Mouse (Mus musculus) thymus, adult 18-20 months (tissue): Measurements from ENCODE around the gene Mapk14.
"Not testable (repeated sequence)": the region's sequence is repeated elsewhere in the genome, so short reads cannot be mapped to it uniquely, and the experiment has no call there.

Source experiments
- DNase-seq, 2 experiments: peaks; one replicate each; pipeline ENCODE4 v3.0.0; 2022; ENCODE audit warnings: mixed read lengths in 2 of 2

The Mapk14 gene

DNA sequence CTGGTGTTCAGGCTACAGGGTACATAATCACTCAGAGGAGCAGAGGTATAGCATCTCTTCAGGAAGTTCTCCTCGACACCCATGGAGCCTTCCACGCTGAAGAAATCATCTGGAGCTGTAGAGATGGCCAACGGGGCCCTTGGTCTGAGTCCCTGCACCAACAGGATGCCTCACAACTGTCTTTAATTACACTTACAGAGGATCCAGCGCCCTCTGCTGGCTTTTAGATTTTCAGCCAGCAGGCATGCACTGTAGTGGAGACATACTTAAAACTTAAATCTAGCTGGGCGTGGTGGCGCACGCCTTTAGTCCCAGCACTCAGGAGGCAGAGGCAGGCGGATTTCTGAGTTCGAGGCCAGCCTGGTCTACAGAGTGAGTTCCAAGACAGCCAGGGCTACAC lies 52.8 kb downstream of the Mapk14 start:
- DNase-seq, result no peak

GRCm38 (mm10) chr17:28745773-28746172 lies 54.6 kb downstream of the Mapk14 start:
- DNase-seq, result no peak

GRCm38 (mm10) chr17:28748001-28748400 lies 56.9 kb downstream of the Mapk14 start:
- DNase-seq, result no peak

DNA sequence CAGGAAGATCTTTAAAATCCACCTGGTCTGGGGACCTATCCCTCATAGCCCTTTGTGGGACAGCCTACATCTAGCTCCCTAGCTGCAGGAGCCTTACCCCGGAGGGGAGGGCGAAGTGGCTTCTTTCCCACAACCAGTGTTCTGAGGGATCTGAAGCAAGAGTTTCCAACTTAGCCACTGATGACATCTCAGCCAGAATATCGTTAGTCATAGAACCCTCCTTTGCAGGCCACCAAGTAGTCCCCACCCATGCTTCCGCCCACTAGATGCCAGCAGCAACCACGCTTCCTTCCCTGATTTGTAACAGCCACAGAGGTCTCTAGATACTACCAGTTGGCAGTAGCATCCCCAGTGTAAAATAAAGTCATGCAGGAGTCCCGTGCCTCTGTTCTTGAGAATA lies 59.5 kb downstream of the Mapk14 start:
- DNase-seq, result no peak

- DNase-seq, result no peak
Observed at GRCm38 (mm10) chr17:28756447-28756846, 65.3 kb downstream of the Mapk14 start.

GRCm38 (mm10) chr17:28757470-28757869 lies 66.3 kb downstream of the Mapk14 start:
- no peak for DNase-seq

DNA sequence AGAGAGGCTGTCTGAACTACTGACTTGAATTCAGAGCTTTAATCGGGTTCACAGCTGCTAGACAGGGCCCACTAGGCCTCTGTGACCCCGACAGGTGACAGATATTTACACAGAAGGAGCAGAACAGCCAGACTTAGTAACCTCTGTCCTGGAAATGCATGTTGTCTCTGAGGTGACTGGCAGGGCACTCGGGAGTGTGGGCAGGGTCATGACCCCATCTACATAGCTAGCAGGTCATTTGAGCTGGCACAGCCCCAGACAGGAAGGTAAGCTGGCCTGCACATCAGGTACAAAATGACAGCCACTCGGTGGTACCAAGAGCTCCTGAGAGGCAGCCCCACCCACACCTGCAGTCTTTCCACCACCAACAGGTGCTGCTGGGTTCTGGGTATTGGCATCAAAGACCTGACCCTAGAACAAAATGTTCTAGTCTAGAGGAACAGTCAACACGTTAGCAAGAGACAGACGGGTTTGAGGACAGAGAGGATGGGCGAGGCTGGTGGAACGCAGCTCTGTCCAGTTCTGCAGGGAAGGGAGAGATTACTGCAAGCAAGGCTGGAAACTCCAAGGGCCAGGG lies 69.7 kb downstream of the Mapk14 start:
- DNase-seq, result no peak

GRCm38 (mm10) chr17:28761871-28762270 lies 70.7 kb downstream of the Mapk14 start:
- peak; percentile 30 to 45 for DNase-seq

DNA sequence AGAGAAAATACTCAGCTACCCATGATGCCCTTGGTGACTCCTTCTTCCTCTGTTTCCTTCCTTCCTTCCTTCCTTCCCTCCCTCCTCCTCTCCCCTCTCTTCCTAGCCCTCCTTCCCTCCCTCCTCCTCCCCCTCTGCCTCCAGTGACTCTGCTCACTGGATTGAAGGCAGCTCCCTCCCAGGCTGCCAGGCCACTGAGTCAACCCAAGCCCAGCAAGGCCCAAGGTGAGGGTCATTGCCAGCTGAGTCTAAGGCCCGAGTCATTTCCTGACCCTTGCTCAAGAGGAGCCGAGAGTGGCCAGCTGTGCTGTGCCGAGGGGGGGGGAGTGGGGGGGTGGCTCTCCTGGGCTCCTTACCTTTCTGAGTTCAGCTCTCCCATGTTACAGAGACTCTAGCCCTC lies 75.1 kb downstream of the Mapk14 start:
- DNase-seq, result no peak

DNA sequence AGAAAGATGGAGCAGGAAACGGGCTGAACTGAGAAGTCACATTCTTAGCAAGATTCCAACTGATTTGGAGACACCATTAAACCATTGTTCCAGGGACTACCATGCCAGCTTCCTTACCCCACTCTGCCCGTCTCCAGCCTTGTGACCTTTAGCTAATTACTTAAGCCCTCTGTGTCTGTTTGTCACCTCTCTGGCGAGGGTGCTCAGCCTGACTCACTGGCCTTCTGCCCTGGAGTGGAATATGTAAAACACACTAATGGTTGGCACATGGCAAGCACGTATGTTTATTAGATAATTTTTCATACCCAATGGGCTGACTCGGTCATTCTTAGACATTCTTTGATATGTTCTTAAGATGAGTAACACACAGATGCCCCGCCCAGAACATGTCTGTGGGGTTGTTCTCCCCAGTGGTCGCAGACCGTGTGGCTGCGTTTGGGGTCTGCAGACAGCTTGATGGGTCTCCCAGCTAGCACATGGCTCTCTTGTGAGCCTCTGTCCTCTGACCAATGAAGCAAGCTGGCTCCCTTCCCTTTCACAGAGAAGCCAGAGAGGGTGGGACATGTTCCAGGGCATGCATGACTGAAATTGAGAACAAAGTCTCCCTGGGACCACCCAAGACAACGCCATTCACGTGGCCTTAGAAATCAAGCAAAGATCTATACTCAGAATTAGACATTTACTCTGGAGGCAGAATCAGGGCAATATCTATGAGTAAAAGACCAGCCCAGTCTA lies 75.8 kb downstream of the Mapk14 start:
- DNase-seq, result no peak

DNA sequence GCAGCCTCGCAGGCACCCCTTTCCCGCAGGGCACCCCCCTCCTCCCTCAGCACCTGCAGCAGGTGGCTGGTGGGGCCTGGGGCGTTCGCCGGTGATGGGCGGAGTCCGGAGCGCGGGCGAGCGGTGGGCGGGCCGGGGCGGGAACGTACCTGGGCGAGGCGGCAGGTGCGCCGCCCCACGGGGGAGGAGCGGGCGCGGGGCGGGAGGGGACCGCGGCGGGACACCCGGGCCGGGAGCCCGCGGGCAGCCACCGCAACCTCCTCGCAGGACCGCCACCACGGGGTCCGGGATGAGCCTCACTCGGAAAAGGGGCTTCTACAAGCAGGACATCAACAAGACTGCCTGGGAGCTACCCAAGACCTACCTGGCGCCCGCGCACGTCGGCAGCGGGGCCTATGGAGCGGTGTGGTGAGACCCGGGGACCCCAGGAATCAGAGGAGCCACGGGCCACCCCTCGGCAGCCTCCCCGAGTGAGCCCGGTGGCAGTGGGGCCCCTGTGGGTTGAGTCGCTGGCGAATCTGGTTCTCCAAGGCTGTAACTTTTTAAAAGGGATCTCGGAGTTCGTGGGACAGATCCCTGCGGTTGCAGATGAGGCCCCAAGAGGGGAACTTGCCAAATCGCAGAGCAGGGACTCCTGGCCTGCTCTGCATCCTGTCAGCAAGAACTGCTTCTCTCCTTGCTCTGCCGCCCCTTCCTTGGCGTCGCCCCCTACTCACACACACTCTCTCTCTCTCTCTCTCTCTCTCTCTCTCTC lies 78.2 kb downstream of the Mapk14 start, which contains the start of gene Mapk13:
Mapk13 (plus strand) TSS at position 177 of the 754 bp plus-strand sequence.
- no peak for DNase-seq

GRCm38 (mm10) chr17:28769875-28770421 lies 78.8 kb downstream of the Mapk14 start:
- DNase-seq, result no peak

- DNase-seq, result no peak
Observed at GRCm38 (mm10) chr17:28771289-28771688, 80.2 kb downstream of the Mapk14 start.

GRCm38 (mm10) chr17:28774303-28774702 lies 83.2 kb downstream of the Mapk14 start:
- DNase-seq, result not testable (repeated sequence)

DNA sequence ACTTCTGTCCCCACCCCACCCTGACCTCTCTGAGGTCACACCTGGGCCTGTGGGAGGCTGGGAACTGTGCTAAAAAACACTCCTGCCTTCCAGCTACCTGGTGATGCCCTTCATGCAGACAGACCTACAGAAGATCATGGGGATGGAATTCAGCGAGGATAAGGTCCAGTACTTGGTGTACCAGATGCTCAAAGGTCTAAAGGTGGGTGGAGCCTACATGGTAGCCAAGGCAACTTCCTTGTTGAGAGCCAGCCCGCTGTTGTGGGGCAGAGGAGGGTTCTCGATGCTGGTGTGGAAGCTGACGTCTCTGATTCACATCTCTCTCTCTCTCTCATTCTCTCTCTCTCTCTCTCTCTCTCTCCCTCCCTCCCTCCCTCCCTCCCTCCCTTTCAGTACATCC lies 84.0 kb downstream of the Mapk14 start:
- no peak for DNase-seq

- no peak for DNase-seq
Observed at GRCm38 (mm10) chr17:28776817-28777216, 85.7 kb downstream of the Mapk14 start.

- DNase-seq, result no peak
Observed at GRCm38 (mm10) chr17:28777231-28778005, 86.3 kb downstream of the Mapk14 start.

- DNase-seq, result no peak
Observed at GRCm38 (mm10) chr17:28779735-28780134, 88.6 kb downstream of the Mapk14 start.

DNA sequence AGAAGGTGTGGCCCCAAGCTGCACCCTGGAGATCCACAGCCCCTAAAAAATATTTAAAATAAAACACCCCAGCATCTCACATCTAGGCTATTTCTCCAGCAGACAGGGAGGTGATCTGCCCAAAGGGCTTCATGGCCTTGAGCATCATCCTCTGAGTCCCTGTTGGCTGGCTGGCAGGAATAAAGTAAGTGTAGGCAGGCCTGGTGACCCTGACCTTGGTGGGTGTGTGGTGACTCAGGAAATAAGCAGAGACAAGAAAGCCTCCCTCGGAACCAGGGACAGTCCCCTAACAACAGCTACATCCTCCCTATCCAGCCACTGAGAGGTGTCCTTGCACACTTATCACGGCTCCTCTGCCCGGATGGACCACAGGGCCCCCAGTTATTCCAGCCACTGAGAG lies 89.7 kb downstream of the Mapk14 start:
- no peak for DNase-seq

DNA sequence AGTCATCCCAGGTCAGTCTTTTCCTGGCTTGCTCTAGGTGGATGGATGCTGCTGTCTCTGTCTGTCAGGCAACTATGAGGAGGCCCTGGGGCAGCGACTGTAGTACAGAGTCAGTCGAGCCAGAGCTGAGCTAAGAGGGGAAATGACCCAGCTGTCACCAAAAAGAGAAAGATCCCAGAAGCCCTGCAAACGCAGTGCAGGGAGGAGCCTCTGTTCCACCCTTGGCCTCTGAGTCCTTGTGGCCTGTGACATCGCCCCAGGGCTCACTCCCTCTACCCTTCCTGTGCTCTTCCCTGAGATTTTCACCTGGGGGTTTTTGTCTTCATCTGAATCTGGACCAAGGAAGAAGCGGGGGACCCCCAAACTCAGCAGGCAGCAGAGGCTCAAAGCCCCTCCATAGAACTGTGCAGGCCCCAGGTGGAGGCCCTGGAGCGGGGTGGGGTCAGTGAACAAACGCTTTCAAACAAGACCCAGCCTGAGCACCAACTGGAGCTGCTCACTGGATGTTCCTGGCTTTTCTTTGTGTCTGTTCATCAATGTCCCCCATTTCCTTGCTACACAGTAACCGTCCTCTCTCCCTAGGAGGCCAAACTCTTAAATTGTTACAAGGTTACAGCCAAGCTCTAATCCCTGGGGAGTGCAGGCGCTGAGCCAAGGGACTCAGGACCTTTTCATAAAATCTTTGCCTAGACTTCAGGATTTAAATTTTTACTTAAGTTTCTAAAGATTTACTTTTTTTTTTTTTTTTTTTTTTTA lies 90.3 kb downstream of the Mapk14 start:
- DNase-seq, result no peak

- no peak for DNase-seq
Observed at GRCm38 (mm10) chr17:28785036-28785435, 93.9 kb downstream of the Mapk14 start.

DNA sequence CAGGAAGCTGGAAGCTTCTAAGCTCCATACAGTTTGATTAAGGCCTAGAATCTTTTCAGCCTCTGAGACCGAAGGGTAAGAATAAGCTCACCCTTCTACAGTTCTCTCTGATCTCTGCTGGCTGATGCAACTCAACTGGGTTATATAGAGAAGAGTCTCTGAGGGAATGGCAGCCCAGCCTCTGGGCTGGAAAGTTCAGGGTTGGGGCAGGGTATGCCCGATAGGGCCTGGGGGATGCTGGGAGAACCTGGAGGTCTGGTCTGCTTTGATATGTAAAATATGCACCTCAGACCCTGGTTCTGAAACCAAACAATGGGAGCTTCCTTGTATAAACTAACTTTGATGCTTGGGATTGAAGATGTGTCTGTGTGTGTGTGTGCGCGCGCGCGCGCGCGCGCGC lies 96.4 kb downstream of the Mapk14 start:
- no peak for DNase-seq
